Mouse (Mus musculus): ENCODE data around the gene Araf.

The Araf gene

GRCm38 (mm10) chrX:20847816-20848215, 50.2 kb downstream of the Araf start:
- CTCF ChIA-PET: no interaction called here

- CTCF ChIA-PET: interaction anchor here (0.5 kb wide), 1 partner anchor 44 kb away, joined by 25 read pairs; no protein-coding TSS in a partner anchor
Measured at GRCm38 (mm10) chrX:20848256-20848984, 50.8 kb downstream of the Araf start.

DNA sequence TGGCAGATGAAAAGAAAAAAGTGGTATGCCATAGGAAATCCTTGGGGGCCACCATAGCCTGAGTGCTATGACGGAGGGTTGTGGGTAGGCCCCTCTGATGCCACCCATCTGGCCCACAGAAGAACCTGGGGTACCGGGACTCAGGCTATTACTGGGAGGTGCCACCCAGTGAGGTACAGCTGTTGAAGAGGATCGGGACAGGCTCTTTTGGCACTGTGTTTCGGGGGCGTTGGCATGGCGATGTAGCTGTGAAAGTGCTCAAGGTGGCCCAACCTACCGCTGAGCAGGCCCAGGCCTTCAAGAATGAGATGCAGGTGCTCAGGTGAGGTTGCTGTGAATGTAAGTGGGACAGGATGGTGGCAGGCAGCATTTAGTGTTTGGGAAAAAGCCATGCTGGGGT, 56.2 kb downstream of the Araf start:
- CTCF ChIA-PET: no interaction called here

DNA sequence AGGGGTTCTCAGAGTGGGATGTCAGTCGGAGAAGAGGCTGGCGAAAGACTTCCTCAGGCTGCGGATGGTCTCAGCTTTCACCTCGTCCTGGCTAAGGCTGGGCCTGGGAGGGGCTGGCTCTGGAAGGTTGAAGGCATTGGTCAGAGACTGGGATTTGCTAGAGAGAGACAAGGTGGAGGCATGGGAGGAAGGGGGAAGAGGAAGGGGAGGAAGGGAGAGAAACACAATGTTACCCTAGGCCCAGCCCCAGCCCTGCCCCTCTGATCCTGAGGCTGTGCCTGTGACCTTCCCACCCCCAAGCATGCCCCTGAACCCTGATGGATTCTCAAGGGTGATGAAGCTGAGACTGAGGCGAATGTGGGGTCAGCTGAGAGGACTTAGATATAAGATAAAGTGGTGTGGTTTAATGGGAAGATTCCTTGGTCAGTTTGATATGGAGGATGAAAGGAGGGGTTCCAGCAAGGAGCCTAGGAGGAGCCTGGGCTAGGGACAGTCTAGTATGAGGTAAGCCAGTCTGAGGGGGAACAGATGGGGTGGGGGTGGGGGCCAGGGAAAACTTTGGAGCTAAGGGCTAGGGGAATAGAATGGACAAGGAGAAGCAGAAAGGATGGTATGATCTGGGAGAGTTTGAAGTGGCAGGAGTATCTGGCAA, 64.0 kb downstream of the Araf start:
- CTCF ChIA-PET: no interaction called here

- CTCF ChIA-PET: no interaction called here
Measured at GRCm38 (mm10) chrX:20862105-20863065, 64.8 kb downstream of the Araf start.

- CTCF ChIA-PET: no interaction called here
Measured at GRCm38 (mm10) chrX:20863161-20864101, 65.8 kb downstream of the Araf start.

DNA sequence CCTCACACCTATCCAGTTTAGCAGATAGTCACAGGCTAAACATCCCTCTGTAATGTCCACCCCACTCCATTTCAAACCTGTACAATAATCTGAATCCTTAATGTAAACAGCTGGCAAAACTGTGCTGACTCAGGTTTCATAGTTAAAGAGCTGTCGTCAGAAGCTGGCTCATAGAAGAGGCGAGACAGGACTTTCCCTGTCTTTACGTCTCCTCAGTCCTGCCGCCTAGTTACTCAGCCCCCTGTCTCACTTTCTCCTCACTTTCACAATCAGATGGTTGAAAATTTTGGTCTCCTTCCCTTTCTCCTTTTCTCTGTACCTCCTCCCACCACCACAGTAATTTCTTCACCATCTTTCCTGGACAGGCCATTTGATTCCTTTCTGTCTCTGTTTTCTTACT, 70.5 kb downstream of the Araf start:
- CTCF ChIA-PET: no interaction called here

DNA sequence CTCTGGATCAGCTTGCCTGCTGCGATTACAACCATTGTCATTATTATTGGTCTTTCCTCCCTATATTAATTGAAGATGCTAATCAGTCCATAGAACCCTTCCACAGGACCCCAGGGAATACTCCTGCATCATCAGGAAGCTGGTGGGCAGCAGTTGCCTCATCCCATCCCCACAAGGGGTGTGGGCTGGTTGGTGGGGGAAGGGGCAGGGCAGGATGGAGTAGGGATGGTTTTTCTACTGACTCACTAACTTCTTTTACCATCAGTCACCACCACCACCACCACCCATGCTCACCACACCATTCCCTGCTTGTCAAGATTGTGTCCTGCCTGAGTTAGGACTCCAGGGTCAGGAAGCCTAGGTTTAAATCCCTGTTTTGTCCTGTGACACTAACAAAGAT, 71.6 kb downstream of the Araf start:
- CTCF ChIA-PET: no interaction called here

- CTCF ChIA-PET: no interaction called here
Measured at GRCm38 (mm10) chrX:20869962-20870513, 72.4 kb downstream of the Araf start, which contains the start of gene Timp1. Gene Timp1 (plus strand): TSS chrX:20870166.

DNA sequence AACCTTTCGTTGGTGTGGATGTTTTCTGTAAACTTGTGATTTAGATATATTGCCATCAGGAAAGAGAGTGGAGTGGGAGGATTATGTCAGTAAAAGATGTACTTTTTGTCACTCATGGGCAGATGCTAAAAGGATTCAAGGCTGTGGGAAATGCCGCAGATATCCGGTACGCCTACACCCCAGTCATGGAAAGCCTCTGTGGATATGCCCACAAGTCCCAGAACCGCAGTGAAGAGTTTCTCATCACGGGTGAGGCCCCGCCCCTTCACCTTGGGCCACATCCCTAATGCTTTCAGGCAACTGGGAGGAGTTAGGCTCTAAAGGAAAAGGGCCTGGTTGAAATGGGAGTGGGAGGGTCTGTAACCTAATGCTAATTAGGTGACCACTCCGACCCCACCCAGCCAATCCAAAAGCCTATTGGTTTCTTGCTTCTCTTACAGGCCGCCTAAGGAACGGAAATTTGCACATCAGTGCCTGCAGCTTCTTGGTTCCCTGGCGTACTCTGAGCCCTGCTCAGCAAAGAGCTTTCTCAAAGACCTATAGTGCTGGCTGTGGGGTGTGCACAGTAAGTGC, 75.4 kb downstream of the Araf start:
- CTCF ChIA-PET: no interaction called here

DNA sequence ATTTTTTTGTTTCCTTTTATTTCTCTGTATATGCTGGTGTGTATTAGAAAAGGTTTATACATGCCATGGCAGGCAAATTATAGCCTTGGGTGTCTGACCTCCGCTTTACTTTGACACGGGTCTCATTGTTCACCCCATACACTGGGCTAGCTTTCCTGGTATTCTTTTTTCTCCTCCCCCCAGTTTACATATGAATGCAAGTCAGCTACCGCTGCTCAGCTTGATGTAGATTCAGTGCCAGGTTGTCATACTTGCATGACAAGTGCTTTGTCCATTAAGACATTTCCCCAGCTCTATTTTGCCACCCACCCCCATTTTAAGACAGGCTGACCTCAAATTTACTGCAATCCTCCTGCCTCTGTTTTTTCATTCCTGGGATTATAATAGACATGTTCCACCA, 77.6 kb downstream of the Araf start:
- CTCF ChIA-PET: no interaction called here

GRCm38 (mm10) chrX:20910074-20910473, 112.5 kb downstream of the Araf start:
- CTCF ChIA-PET: no interaction called here
